Mouse (Mus musculus) liver, embryonic 14.5 days (tissue): Measurements from ENCODE around the gene Ltbr. TPM values are rescaled to one million over a fixed set of nuclear protein-coding genes. Genes with fewer than 3 reads are reported as not detected.

Experiments used
- ATAC-seq: fragments of 200-750 bp; cut with Nextera tagmentation; 2 replicates; pipeline ENCODE4 v1.8.0; 2017; ENCODE audit warnings: moderate number of reproducible peaks, mild to moderate bottlenecking, moderate library complexity; ENCODE audit not compliant: insufficient read depth
- DNase-seq, 3 experiments: peaks; one replicate each; pipeline ENCODE4 v3.0.0-alpha.2; 2012 to 2013; ENCODE audit warnings: low read depth in 3 of 3, low spot score in 3 of 3
- H3K27ac ChIP-seq: fragments of 300-500 bp; sonication (generic); 2 replicates; pipeline ENCODE4 v1.5.1; 2014; ENCODE audit warnings: moderate library complexity, mild to moderate bottlenecking, control low read depth, inconsistent platforms
- H3K27me3 ChIP-seq: fragments of 300-500 bp; sonication (generic); 2 replicates; pipeline ENCODE4 v1.6.1; 2014; ENCODE audit warnings: mild to moderate bottlenecking, low read length, moderate library complexity; ENCODE audit not compliant: control insufficient read depth, insufficient read depth
- H3K36me3 ChIP-seq: fragments of 300-500 bp; sonication (generic); replicated peaks from 2 replicates; pipeline ENCODE4 v1.6.1; 2014; ENCODE audit warnings: low read depth; ENCODE audit not compliant: control insufficient read depth, insufficient read depth
- H3K4me1 ChIP-seq, 2 experiments: fragments of 200-500 bp in 1 of 2; fragments of 300-500 bp in 1 of 2; sonication (generic) in 1 of 2; replicated peaks; 2 replicates each; pipeline ENCODE4 v1.6.1; 2012 to 2014; ENCODE audit warnings: antibody characterized with exemption in 1 of 2, inconsistent platforms in 1 of 2, low read length in 1 of 2; ENCODE audit not compliant: control insufficient read depth in 2 of 2, insufficient read depth in 2 of 2
- H3K4me2 ChIP-seq: fragments of 300-500 bp; sonication (generic); 2 replicates; pipeline ENCODE4 v1.6.1; 2014; ENCODE audit warnings: low read depth, mild to moderate bottlenecking, control low read depth, moderate library complexity
- H3K4me3 ChIP-seq, 2 experiments: fragments of 200-500 bp in 1 of 2; fragments of 300-500 bp in 1 of 2; sonication (generic) in 1 of 2; 2 replicates each; pipeline ENCODE4 v1.5.1; 2012 to 2014; ENCODE audit warnings: low read depth in 2 of 2, low read length in 2 of 2, mild to moderate bottlenecking in 2 of 2, control low read depth in 1 of 2, inconsistent platforms in 1 of 2, moderate library complexity in 1 of 2; ENCODE audit not compliant: insufficient read depth in 1 of 2
- H3K9ac ChIP-seq: fragments of 300-500 bp; sonication (generic); replicated peaks from 2 replicates; pipeline ENCODE4 v1.6.1; 2014; ENCODE audit warnings: mild to moderate bottlenecking, control low read depth, moderate library complexity
- H3K9me3 ChIP-seq: fragments of 300-500 bp; sonication (generic); 2 replicates; pipeline ENCODE4 v1.6.1; 2016; ENCODE audit warnings: low read length, mixed read lengths; ENCODE audit not compliant: control insufficient read depth
- CTCF ChIP-seq: IDR thresholded peaks from 2 replicates; pipeline ENCODE4 v1.5.1; 2016; ENCODE audit warnings: antibody characterized with exemption, low read depth, control low read depth
- EP300 ChIP-seq: IDR thresholded peaks from 2 replicates; pipeline ENCODE4 v1.6.1; 2016; ENCODE audit warnings: antibody characterized with exemption, low read depth
- WGBS: fragments of 180-500 bp; shearing (Covaris S2); extraction: QIAGEN DNeasy Blood & Tissue Kit; methylation state at CpG from one replicate; pipeline ENCODE4 v1.1.7; 2014; ENCODE audit not compliant: insufficient replicate concordance; 5-methylcytosine and 5-hydroxymethylcytosine counted together
- polyA plus RNA-seq, 2 experiments: library from polyadenylated mRNA; depleted of rRNA in 1 of 2; stranded (reverse) in 1 of 2; unstranded in 1 of 2; fragments of >200 nt; fragmentation: Nextera tagmentation in 1 of 2; extraction: Ambion mirVana in 1 of 2; gene quantifications; 2 replicates each; pipeline versions ENCODE4 v1.2.1 to v1.2.3; 2012 to 2014

Ltbr gene
- polyA plus RNA-seq (2012; rRNA removed) (12.3 and 12.5 TPM in 2 replicates), polyA plus RNA-seq (2014; fragmentation: Nextera tagmentation; extraction: Ambion mirVana) (15.2 and 15.7 TPM in 2 replicates)

- TF ChIP-seq CTCF, result no peak
- no peak for TF ChIP-seq EP300
- DNase-seq, result peak; percentile 37 to 43 (median 38)
- Histone ChIP-seq H3K4me1 (peaks cover 0 to 4% of the 10 kb centered on the region in 2 experiments; a peak in 1 of 4 replicates), H3K27me3 (peaks cover 2% of the 10 kb centered on the region; the same call in 1 of the 2 replicates), H3K4me2 (peak within 1 kb of the TSS; percentile 52), H3K9me3 (no peaks in the 10 kb centered on the region), H3K9ac (peak within 1 kb of the TSS; percentile 50), H3K27ac (no peak within 1 kb of the TSS), H3K36me3 (no peaks in the 10 kb centered on the region; the same call in 1 of the 2 replicates), H3K4me3 (peak within 1 kb of the TSS; percentile 56 to 67)
- 1% methylated on average over 40 of the region's 46 CpGs for WGBS
- ATAC-seq, result peak; percentile 83
Measured at GRCm38 (mm10) chr6:125313546-125314230, at the start of gene Ltbr. Ltbr (minus strand) TSS chr6:125313885.

- ATAC-seq (no peak), DNase-seq (no peak)
- Histone ChIP-seq H3K4me1 (peaks cover 0 to 4% of the 10 kb centered on the region in 2 experiments; a peak in 1 of 4 replicates), H3K36me3 (no peaks in the 10 kb centered on the region), H3K27ac (no peak overlapping the region), H3K9ac (no peak overlapping the region), H3K27me3 (no peaks in the 10 kb centered on the region), H3K4me3 (no peak overlapping the region), H3K4me2 (0 out of 2 replicates have a peak overlapping the region, but pooled peaks have one; percentile 11), H3K9me3 (no peaks in the 10 kb centered on the region)
- 44% methylated on average over 15 of the region's 15 CpGs for WGBS
- TF ChIP-seq EP300 (no peak), CTCF (no peak)
Measured at GRCm38 (mm10) chr6:125363021-125363420, 49.3 kb upstream of the Ltbr start.

- no peaks in the 10 kb centered on the region for H3K27me3 ChIP-seq
- no peak overlapping the region for H3K4me3 ChIP-seq
- H3K4me2 ChIP-seq, result no peak overlapping the region
- 73% methylated on average over 38 of the region's 38 CpGs for WGBS
- no peak for DNase-seq
- no peaks in the 10 kb centered on the region for H3K36me3 ChIP-seq
- no peak for ATAC-seq
- no peaks in the 10 kb centered on the region for H3K9me3 ChIP-seq
- TF ChIP-seq CTCF (peak; percentile 29; the same call in 1 of the 2 replicates), EP300 (no peak)
- H3K9ac ChIP-seq, result no peak overlapping the region
- no peak overlapping the region for H3K27ac ChIP-seq
- H3K4me1 ChIP-seq, result peaks cover 0 to 3% of the 10 kb centered on the region in 2 experiments; a peak in 1 of 4 replicates
Measured at GRCm38 (mm10) chr6:125361467-125362291, 48.0 kb upstream of the Ltbr start.

- no peak for DNase-seq
- no peaks in the 10 kb centered on the region for H3K36me3 ChIP-seq
- ATAC-seq, result no peak
- peaks cover 0 to 6% of the 10 kb centered on the region in 2 experiments; a peak in 1 of 4 replicates for H3K4me1 ChIP-seq
- no peak overlapping the region for H3K9ac ChIP-seq
- no peaks in the 10 kb centered on the region for H3K9me3 ChIP-seq
- no peaks in the 10 kb centered on the region for H3K27me3 ChIP-seq
- H3K4me3 ChIP-seq, result no peak overlapping the region
- no peak overlapping the region for H3K27ac ChIP-seq
- H3K4me2 ChIP-seq, result no peak overlapping the region
- TF ChIP-seq EP300 (no peak), CTCF (no peak)
- WGBS, result 67% methylated on average over 9 of the region's 9 CpGs
Measured at GRCm38 (mm10) chr6:125360846-125361245, 47.2 kb upstream of the Ltbr start.

- no peaks in the 10 kb centered on the region for H3K36me3 ChIP-seq
- H3K4me2 ChIP-seq, result no peak overlapping the region
- no peak overlapping the region for H3K4me3 ChIP-seq
- TF ChIP-seq CTCF (peak; percentile 29), EP300 (no peak)
- 37% methylated on average over 9 of the region's 9 CpGs for WGBS
- DNase-seq (no peak), ATAC-seq (no peak)
- H3K9ac ChIP-seq, result no peak overlapping the region
- H3K27ac ChIP-seq, result no peak overlapping the region
- H3K27me3 ChIP-seq, result no peaks in the 10 kb centered on the region
- H3K4me1 ChIP-seq, result peaks cover 0 to 14% of the 10 kb centered on the region in 2 experiments; a peak in 3 of 4 replicates
- H3K9me3 ChIP-seq, result no peaks in the 10 kb centered on the region
Measured at GRCm38 (mm10) chr6:125359999-125360398, 46.3 kb upstream of the Ltbr start.
